8 mouse cellular contexts compared by ENCODE assay signal in the genomic region with DNA sequence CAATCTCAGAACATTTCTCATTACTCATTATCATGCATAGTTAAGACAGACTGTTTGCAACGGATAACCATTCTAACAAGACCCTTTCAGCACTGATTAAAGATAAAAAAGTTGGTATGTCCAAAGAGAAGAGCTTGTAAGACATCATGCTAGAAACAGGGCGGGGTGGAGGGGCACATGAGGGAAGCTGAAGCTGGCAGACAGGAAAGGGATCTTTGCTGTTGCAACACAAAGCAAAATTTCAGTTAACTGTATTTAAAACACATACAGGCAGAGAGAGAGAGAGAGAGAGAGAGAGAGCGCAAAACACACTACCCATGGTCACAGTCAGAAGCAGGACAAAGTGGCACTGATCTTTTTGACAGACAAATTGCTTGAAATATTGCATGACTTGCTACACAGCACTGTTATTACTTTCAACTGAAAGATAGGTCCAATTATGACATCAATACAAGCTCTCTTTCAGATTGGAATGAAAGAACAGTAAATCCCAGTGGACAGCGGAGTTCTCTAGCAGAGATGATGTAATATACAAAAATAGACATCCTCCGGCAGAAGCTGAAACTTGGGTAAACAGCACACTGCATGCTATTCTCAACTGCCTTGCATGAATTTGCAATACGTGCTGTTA.
DNase-seq lines count a peak whose midpoint lies in the region; ATAC-seq and TF ChIP-seq lines count a peak whose summit lies in the region.

No protein-coding gene starts in this region.

- TF ChIP-seq POLR2A in MEL (IDR thresholded peaks at IDR 0.05; ENCODE audit: control insufficient read depth in 1 of 2, insufficient read depth in 1 of 2, low read depth in 1 of 2, low read length in 2 of 2, poor library complexity in 1 of 2): no peak

- peak overlapping the region; percentile 69; the same call in 1 of the 2 replicates for H3K27ac ChIP-seq in forebrain, embryonic 13.5 days
- H3K27ac ChIP-seq in forebrain, embryonic 10.5 days: no peak overlapping the region
- H3K27ac ChIP-seq in MEL (ENCODE audit: control insufficient read depth, low read depth, low read length): peak overlapping the region; percentile 43
- peak overlapping the region; percentile 75 for H3K27ac ChIP-seq in forebrain, embryonic 16.5 days (ENCODE audit: low read length)
- H3K27ac ChIP-seq in neural tube, embryonic 15.5 days (replicated peaks): peak overlapping the region; percentile 73

- H3K9me3 ChIP-seq in forebrain, embryonic 13.5 days (replicated peaks): no peaks in the 10 kb centered on the region
- no peaks in the 10 kb centered on the region for H3K9me3 ChIP-seq in forebrain, embryonic 10.5 days
- H3K9me3 ChIP-seq in MEL (replicated peaks; ENCODE audit: insufficient read depth, low read length): no peaks in the 10 kb centered on the region
- no peaks in the 10 kb centered on the region for H3K9me3 ChIP-seq in forebrain, embryonic 16.5 days (ENCODE audit: control insufficient read depth, low read length)
- H3K9me3 ChIP-seq in neural tube, embryonic 15.5 days (replicated peaks): no peaks in the 10 kb centered on the region

- peak; percentile 45 to 78; a peak in 3 of 4 replicates for TF ChIP-seq EP300 in MEL (IDR thresholded peaks at IDR 0.05; ENCODE audit: low read depth in 1 of 2, low read length in 2 of 2)

- no peaks in the 10 kb centered on the region for H3K79me2 ChIP-seq in MEL (ENCODE audit: control insufficient read depth, insufficient read depth, low read length, poor library complexity)

- no peak overlapping the region for H3K4me3 ChIP-seq in forebrain, embryonic 13.5 days
- no peak overlapping the region for H3K4me3 ChIP-seq in forebrain, embryonic 10.5 days
- H3K4me3 ChIP-seq in MEL (ENCODE audit: control insufficient read depth in 1 of 2, insufficient read depth in 1 of 2, low read depth in 2 of 2, low read length in 2 of 2): no peak overlapping the region
- H3K4me3 ChIP-seq in forebrain, embryonic 16.5 days (replicated peaks; ENCODE audit: low read length): peak overlapping the region; percentile 18; the same call in 1 of the 2 replicates
- H3K4me3 ChIP-seq in neural tube, embryonic 15.5 days (replicated peaks): no peak overlapping the region

- no peaks in the 10 kb centered on the region for H3K36me3 ChIP-seq in forebrain, embryonic 13.5 days (ENCODE audit: poor library complexity, severe bottlenecking)
- no peaks in the 10 kb centered on the region for H3K36me3 ChIP-seq in forebrain, embryonic 10.5 days (replicated peaks)
- peaks cover 0 to 19% of the 10 kb centered on the region in 2 experiments; a peak in 2 of 4 replicates for H3K36me3 ChIP-seq in MEL (ENCODE audit: control insufficient read depth in 1 of 2, insufficient read depth in 2 of 2, low read length in 2 of 2)
- H3K36me3 ChIP-seq in forebrain, embryonic 16.5 days (ENCODE audit: control insufficient read depth, insufficient read depth): no peaks in the 10 kb centered on the region
- H3K36me3 ChIP-seq in neural tube, embryonic 15.5 days: no peaks in the 10 kb centered on the region

- DNase-seq in forebrain, embryonic 10.5 days (ENCODE audit: extremely low spot score, low spot score): no peak
- DNase-seq in MEL (ENCODE audit: low read depth, low spot score) (peak; percentile 64), liver (peak; percentile 20)
- no peak for DNase-seq in spleen, postnatal 14 days (ENCODE audit: low spot score in 2 of 2)
- DNase-seq in adrenal gland, postnatal 10 days: no peak

- H3K4me2 ChIP-seq in forebrain, embryonic 13.5 days: peak overlapping the region; percentile 39
- peak overlapping the region; percentile 46 for H3K4me2 ChIP-seq in forebrain, embryonic 16.5 days (ENCODE audit: low read length)
- H3K4me2 ChIP-seq in neural tube, embryonic 15.5 days: peak overlapping the region; percentile 32

- no peak for TF ChIP-seq RAD21 in MEL (IDR thresholded peaks at IDR 0.05; ENCODE audit: low read depth, low read length)

- WGBS in forebrain, embryonic 13.5 days: 43% methylated on average over 6 of the region's 6 CpGs
- 84% methylated on average over 6 of the region's 6 CpGs for WGBS in forebrain, embryonic 10.5 days
- 30% methylated on average over 6 of the region's 6 CpGs for WGBS in forebrain, embryonic 16.5 days
- 44% methylated on average over 6 of the region's 6 CpGs for WGBS in neural tube, embryonic 15.5 days

- no peak for TF ChIP-seq CTCF in MEL (IDR thresholded peaks at IDR 0.05 in 2 of 3, conservative IDR thresholded peaks at IDR 0.05 in 1 of 3; ENCODE audit: control insufficient read depth in 1 of 3, insufficient read depth in 1 of 3, low read depth in 2 of 3, low read length in 3 of 3, poor library complexity in 1 of 3, severe bottlenecking in 1 of 3)

- 0 out of 2 replicates have a peak overlapping the region, but pooled peaks have one; percentile 48 for H3K9ac ChIP-seq in forebrain, embryonic 13.5 days
- no peak overlapping the region for H3K9ac ChIP-seq in MEL (ENCODE audit: control insufficient read depth, low read depth, low read length, poor library complexity, severe bottlenecking)
- H3K9ac ChIP-seq in forebrain, embryonic 16.5 days (replicated peaks; ENCODE audit: low read depth, low read length): peak overlapping the region; percentile 47
- H3K9ac ChIP-seq in neural tube, embryonic 15.5 days (replicated peaks): no peak overlapping the region

- no peaks in the 10 kb centered on the region for H3K27me3 ChIP-seq in forebrain, embryonic 13.5 days
- H3K27me3 ChIP-seq in forebrain, embryonic 10.5 days (ENCODE audit: poor library complexity, severe bottlenecking): no peaks in the 10 kb centered on the region
- no peaks in the 10 kb centered on the region for H3K27me3 ChIP-seq in MEL (ENCODE audit: control insufficient read depth in 1 of 2, insufficient read depth in 2 of 2, low read length in 2 of 2)
- H3K27me3 ChIP-seq in forebrain, embryonic 16.5 days (replicated peaks; ENCODE audit: control insufficient read depth, insufficient read depth, low read length): no peaks in the 10 kb centered on the region
- H3K27me3 ChIP-seq in neural tube, embryonic 15.5 days (replicated peaks): no peaks in the 10 kb centered on the region

- peaks cover 15% of the 10 kb centered on the region for H3K4me1 ChIP-seq in forebrain, embryonic 13.5 days
- peaks cover 13% of the 10 kb centered on the region; the same call in 1 of the 2 replicates for H3K4me1 ChIP-seq in forebrain, embryonic 10.5 days
- H3K4me1 ChIP-seq in MEL (ENCODE audit: control insufficient read depth in 1 of 2, insufficient read depth in 2 of 2, low read length in 2 of 2): peaks cover 19 to 23% of the 10 kb centered on the region in 2 experiments; a peak in 3 of 4 replicates
- H3K4me1 ChIP-seq in forebrain, embryonic 16.5 days (replicated peaks; ENCODE audit: control insufficient read depth, insufficient read depth, low read length): peaks cover 15% of the 10 kb centered on the region
- H3K4me1 ChIP-seq in neural tube, embryonic 15.5 days: peaks cover 14% of the 10 kb centered on the region

- ATAC-seq in forebrain, embryonic 13.5 days: peak; percentile 82
- ATAC-seq in forebrain, embryonic 16.5 days: peak; percentile 81
- peak; percentile 85 for ATAC-seq in neural tube, embryonic 15.5 days (ENCODE audit: low FRiP score)

TF ChIP-seq in MEL, 35 proteins besides CTCF, POLR2A, EP300 and RAD21:
- TF ChIP-seq MAX (IDR thresholded peaks at IDR 0.05; ENCODE audit: low read length): no peak
- TF ChIP-seq BHLHE40 (IDR thresholded peaks at IDR 0.05; ENCODE audit: borderline replicate concordance, low read depth, low read length): no peak
- TF ChIP-seq SMC3 (IDR thresholded peaks at IDR 0.05; ENCODE audit: low read depth, low read length): no peak
- TF ChIP-seq E2F4 (IDR thresholded peaks at IDR 0.05; ENCODE audit: borderline replicate concordance, low read depth, low read length): no peak
- no peak for TF ChIP-seq ZNF384 (IDR thresholded peaks at IDR 0.05; ENCODE audit: low read depth, low read length)
- no peak for TF ChIP-seq KAT2A (conservative IDR thresholded peaks at IDR 0.05; ENCODE audit: low read depth, low read length)
- TF ChIP-seq MYC (IDR thresholded peaks at IDR 0.05; ENCODE audit: low read depth, low read length): no peak
- peak; percentile 71 for TF ChIP-seq GATA1 (IDR thresholded peaks at IDR 0.05; ENCODE audit: low read depth, low read length)
- TF ChIP-seq USF2 (IDR thresholded peaks at IDR 0.05; ENCODE audit: borderline replicate concordance in 1 of 2, insufficient read depth in 1 of 2, low read depth in 1 of 2, low read length in 2 of 2): no peak
- no peak for TF ChIP-seq USF1 (IDR thresholded peaks at IDR 0.05; ENCODE audit: low read depth, low read length)
- TF ChIP-seq TCF12 (IDR thresholded peaks at IDR 0.05; ENCODE audit: low read depth, low read length): peak; percentile 74
- no peak for TF ChIP-seq MEF2A (IDR thresholded peaks at IDR 0.05; ENCODE audit: extremely low read depth, insufficient replicate concordance, low read depth, low read length, poor library complexity, severe bottlenecking)
- peak; percentile 47; the same call in 1 of the 2 replicates for TF ChIP-seq ETS1 (IDR thresholded peaks at IDR 0.05; ENCODE audit: low read depth, low read length)
- no peak for TF ChIP-seq ZMIZ1 (IDR thresholded peaks at IDR 0.05; ENCODE audit: low read depth, low read length)
- peak; percentile 93 for TF ChIP-seq RCOR1 (IDR thresholded peaks at IDR 0.05; ENCODE audit: low read depth, low read length)
- no peak for TF ChIP-seq UBTF (IDR thresholded peaks at IDR 0.05; ENCODE audit: borderline replicate concordance, insufficient read depth, low read depth, low read length)
- TF ChIP-seq MYB (IDR thresholded peaks at IDR 0.05; ENCODE audit: low read depth, low read length): 0 out of 2 replicates have a peak, but pooled peaks have one; percentile 18

Comparison
In these comparisons a context has a peak if more than half of its experiments do, and no peak if none do; other contexts are left out.
1. H3K9ac ChIP-seq: peak in forebrain, embryonic 13.5 days (single experiment) and forebrain, embryonic 16.5 days (single experiment); none in MEL (single experiment) and neural tube, embryonic 15.5 days (single experiment).
2. DNase-seq: peak in MEL (single experiment) and liver (single experiment); none in forebrain, embryonic 10.5 days (single experiment), spleen, postnatal 14 days (0 of 2) and adrenal gland, postnatal 10 days (single experiment).
3. Peak in every context shown above with its lines, with median percentiles within 50 percentile points of each other: ATAC-seq and H3K4me2 ChIP-seq.